Mouse (Mus musculus): ENCODE measurements around the gene Ercc6l2. TPM values are rescaled to one million over a fixed set of nuclear protein-coding genes. Genes with fewer than 3 reads are reported as not detected.

Ercc6l2 gene
- polyA plus RNA-seq (2012; rRNA removed): 3.7 and 4.3 TPM in 2 replicates

DNA sequence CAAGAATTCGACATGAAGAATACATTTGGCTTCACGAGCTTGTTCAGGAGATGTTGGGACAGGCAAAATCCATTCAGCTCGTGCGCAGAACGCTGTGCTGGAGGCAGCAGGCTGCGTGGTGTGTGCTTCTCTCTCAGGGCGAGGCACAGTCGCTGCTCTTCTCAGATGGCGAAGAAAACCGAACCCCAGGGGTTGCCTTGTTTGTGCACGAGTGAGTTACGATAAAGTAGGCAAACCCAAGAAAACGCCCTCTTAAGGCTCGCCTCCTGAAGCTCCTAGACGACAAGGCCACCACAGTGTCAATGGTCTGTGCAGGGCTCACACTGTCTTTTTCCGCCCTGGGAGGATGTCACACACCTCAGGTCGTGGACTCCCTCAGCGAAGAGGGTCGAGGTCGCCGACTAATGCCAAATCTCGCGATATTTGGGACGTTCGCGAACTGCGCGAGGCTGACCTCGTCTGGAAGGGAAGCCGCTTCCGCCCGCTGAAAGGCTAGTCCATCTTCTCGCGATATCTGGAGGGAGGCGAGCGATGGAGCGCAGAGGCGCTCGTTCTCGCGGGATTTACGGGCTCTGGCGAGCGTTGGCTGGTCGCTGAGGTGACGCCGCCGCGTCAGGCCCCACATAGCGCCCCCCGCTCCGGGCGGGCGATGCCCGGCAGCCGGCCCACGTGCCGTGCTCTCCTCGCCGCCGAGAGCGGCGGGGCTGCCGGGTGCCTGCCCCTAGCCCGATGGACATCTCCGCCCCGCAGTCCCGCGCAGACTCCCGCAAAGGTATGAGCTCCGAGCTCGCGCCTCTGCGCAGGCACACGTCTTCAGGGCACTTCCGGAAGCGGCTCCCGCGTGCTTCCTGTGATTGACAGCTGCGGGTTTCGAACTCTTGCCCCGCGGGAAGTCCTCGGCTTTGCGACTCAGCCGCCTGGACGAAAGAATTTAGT, at the start of gene Ercc6l2:
TSS of gene Ercc6l2 (plus strand) at position 495 of the 936 bp plus-strand sequence.
- under 1% methylated on average over 87 of the region's 87 CpGs for WGBS
- Histone ChIP-seq H3K36me3 (ENCODE audit: control insufficient read depth, insufficient read depth, low read length) (no peaks in the 10 kb centered on the region), H3K27ac (ENCODE audit: insufficient read depth, low read depth, low read length) (peak within 1 kb of the TSS; percentile 82), H3K4me3 (ENCODE audit: insufficient read depth, low read depth, low read length) (peak within 1 kb of the TSS; percentile 70), H3K4me1 (ENCODE audit: control insufficient read depth, insufficient read depth, low read length) (peaks cover 4% of the 10 kb centered on the region; the same call in 1 of the 2 replicates), H3K27me3 (replicated peaks; ENCODE audit: control insufficient read depth, insufficient read depth, low read length) (no peaks in the 10 kb centered on the region)
- TF ChIP-seq POLR2A (IDR thresholded peaks at IDR 0.05; ENCODE audit: low read depth, low read length): peak; percentile 93
- TF ChIP-seq CTCF (conservative IDR thresholded peaks at IDR 0.05; ENCODE audit: insufficient read depth, insufficient read length, low read depth, low read length): no peak
- peak; percentile 100 for DNase-seq

- TF ChIP-seq POLR2A (IDR thresholded peaks at IDR 0.05; ENCODE audit: low read depth, low read length): no peak
- no peak for TF ChIP-seq CTCF (conservative IDR thresholded peaks at IDR 0.05; ENCODE audit: insufficient read depth, insufficient read length, low read depth, low read length)
- Histone ChIP-seq H3K36me3 (ENCODE audit: control insufficient read depth, insufficient read depth, low read length) (no peaks in the 10 kb centered on the region), H3K4me3 (ENCODE audit: insufficient read depth, low read depth, low read length) (no peak overlapping the region), H3K4me1 (ENCODE audit: control insufficient read depth, insufficient read depth, low read length) (no peaks in the 10 kb centered on the region), H3K27ac (ENCODE audit: insufficient read depth, low read depth, low read length) (no peak overlapping the region), H3K27me3 (replicated peaks; ENCODE audit: control insufficient read depth, insufficient read depth, low read length) (no peaks in the 10 kb centered on the region; the same call in 1 of the 2 replicates)
- WGBS: 33% methylated on average over 11 of the region's 11 CpGs
- DNase-seq: no peak
These were observed 49.0 kb upstream of the Ercc6l2 start for GRCm38 (mm10) chr13:63766065-63766464.

GRCm38 (mm10) chr13:63771009-63771408, 44.0 kb upstream of the Ercc6l2 start:
- DNase-seq: no peak

GRCm38 (mm10) chr13:63778925-63779324, 36.1 kb upstream of the Ercc6l2 start:
- no peak for DNase-seq
- 79% methylated on average over 4 of the region's 4 CpGs for WGBS
- TF ChIP-seq POLR2A (IDR thresholded peaks at IDR 0.05; ENCODE audit: low read depth, low read length): no peak
- no peak for TF ChIP-seq CTCF (conservative IDR thresholded peaks at IDR 0.05; ENCODE audit: insufficient read depth, insufficient read length, low read depth, low read length)
- Histone ChIP-seq H3K4me3 (ENCODE audit: insufficient read depth, low read depth, low read length) (no peak overlapping the region), H3K4me1 (ENCODE audit: control insufficient read depth, insufficient read depth, low read length) (no peaks in the 10 kb centered on the region), H3K27ac (ENCODE audit: insufficient read depth, low read depth, low read length) (no peak overlapping the region), H3K27me3 (replicated peaks; ENCODE audit: control insufficient read depth, insufficient read depth, low read length) (no peaks in the 10 kb centered on the region), H3K36me3 (ENCODE audit: control insufficient read depth, insufficient read depth, low read length) (no peaks in the 10 kb centered on the region)

More at GRCm38 (mm10) chr13:63771009-63771408, 44.0 kb upstream of the Ercc6l2 start:
- Histone ChIP-seq H3K4me3 (ENCODE audit: insufficient read depth, low read depth, low read length) (no peak overlapping the region), H3K4me1 (ENCODE audit: control insufficient read depth, insufficient read depth, low read length) (no peaks in the 10 kb centered on the region), H3K27me3 (replicated peaks; ENCODE audit: control insufficient read depth, insufficient read depth, low read length) (no peaks in the 10 kb centered on the region; the same call in 1 of the 2 replicates), H3K36me3 (ENCODE audit: control insufficient read depth, insufficient read depth, low read length) (no peaks in the 10 kb centered on the region), H3K27ac (ENCODE audit: insufficient read depth, low read depth, low read length) (no peak overlapping the region)
- no peak for TF ChIP-seq POLR2A (IDR thresholded peaks at IDR 0.05; ENCODE audit: low read depth, low read length)
- TF ChIP-seq CTCF (conservative IDR thresholded peaks at IDR 0.05; ENCODE audit: insufficient read depth, insufficient read length, low read depth, low read length): no peak
- WGBS: 56% methylated on average over 3 of the region's 3 CpGs

DNA sequence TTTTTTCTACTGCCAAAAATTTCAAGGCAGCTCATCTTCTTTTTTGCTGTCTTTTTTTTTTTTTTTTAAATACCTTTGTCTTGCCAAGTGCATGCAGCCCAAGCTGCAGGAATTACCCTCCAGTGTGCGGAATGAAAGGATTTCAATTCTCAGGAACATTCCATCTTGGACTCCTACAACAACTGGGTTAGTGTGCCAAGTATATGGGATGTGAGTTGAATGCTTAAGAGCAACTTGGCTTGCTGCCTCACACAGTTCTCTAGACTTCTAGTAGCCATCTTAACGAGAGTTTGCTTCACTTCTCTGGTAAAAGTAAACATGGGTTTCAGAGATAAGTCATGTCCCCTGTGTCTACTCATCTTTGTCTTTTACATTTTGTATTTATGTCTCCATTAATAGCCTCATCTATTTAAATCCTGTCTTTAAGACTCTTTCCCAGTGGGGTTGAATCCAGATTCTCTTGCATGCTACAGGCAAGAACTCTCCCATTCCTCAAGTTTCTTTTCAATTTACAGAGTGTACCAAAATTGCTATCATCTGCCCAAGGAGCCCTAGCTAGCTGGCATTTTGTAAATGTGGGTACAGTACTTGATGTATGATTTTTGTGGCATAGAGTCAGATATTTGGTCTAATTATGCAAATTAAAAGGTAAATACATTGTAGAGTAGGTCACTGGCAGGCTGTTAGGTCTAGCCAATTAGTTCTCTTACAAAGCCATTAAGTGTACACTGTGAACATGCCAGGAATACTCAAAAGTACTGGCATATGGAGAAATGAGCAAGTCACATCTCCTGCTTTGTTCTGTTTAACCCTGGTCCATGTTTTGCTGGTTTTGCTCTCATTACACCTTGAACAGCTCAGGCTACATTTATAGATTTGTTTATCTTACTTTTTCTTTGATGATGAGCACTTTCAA, 35.4 kb upstream of the Ercc6l2 start:
- no peak for TF ChIP-seq CTCF (conservative IDR thresholded peaks at IDR 0.05; ENCODE audit: insufficient read depth, insufficient read length, low read depth, low read length)
- TF ChIP-seq POLR2A (IDR thresholded peaks at IDR 0.05; ENCODE audit: low read depth, low read length): no peak
- Histone ChIP-seq H3K4me1 (ENCODE audit: control insufficient read depth, insufficient read depth, low read length) (no peaks in the 10 kb centered on the region), H3K27me3 (replicated peaks; ENCODE audit: control insufficient read depth, insufficient read depth, low read length) (no peaks in the 10 kb centered on the region), H3K36me3 (ENCODE audit: control insufficient read depth, insufficient read depth, low read length) (no peaks in the 10 kb centered on the region), H3K27ac (ENCODE audit: insufficient read depth, low read depth, low read length) (no peak overlapping the region), H3K4me3 (ENCODE audit: insufficient read depth, low read depth, low read length) (no peak overlapping the region)
- WGBS: 65% methylated on average over 2 of the region's 2 CpGs
- no peak for DNase-seq

DNA sequence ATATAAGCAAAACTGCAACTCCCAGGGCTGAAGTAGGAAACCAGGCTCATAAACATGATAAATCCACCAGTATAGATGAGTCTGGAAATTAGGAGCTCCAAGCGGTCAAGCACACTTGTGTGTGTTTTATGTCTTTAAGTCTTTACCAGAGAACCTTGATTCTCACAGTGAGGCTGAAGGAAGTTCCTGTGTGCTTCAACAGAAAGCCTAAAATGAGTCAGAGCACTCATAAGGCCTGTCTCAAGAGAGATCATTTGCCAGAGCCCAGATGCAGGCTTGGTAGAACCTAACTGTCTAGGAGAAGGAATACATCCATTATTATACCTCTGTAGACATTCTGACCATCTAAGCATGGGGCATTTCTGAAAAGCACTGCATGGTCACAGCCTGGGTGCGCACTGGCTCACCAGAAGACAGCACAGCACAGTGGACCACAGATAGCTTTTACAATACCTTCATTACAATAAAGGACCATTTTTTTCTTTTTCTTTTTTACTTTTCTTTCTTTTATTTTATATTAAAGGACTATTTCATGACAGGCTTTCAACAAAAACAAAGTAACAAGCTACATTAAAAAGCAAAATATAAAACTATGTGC, 22.7 kb upstream of the Ercc6l2 start:
- Histone ChIP-seq H3K4me3 (ENCODE audit: insufficient read depth, low read depth, low read length) (no peak overlapping the region), H3K36me3 (ENCODE audit: control insufficient read depth, insufficient read depth, low read length) (no peaks in the 10 kb centered on the region), H3K27me3 (replicated peaks; ENCODE audit: control insufficient read depth, insufficient read depth, low read length) (no peaks in the 10 kb centered on the region), H3K4me1 (ENCODE audit: control insufficient read depth, insufficient read depth, low read length) (no peaks in the 10 kb centered on the region), H3K27ac (ENCODE audit: insufficient read depth, low read depth, low read length) (no peak overlapping the region)
- no peak for DNase-seq
- TF ChIP-seq POLR2A (IDR thresholded peaks at IDR 0.05; ENCODE audit: low read depth, low read length) (no peak), CTCF (conservative IDR thresholded peaks at IDR 0.05; ENCODE audit: insufficient read depth, insufficient read length, low read depth, low read length) (no peak)
- 96% methylated on average over 2 of the region's 2 CpGs for WGBS

Data from kidney, adult 2 months (tissue).